Mouse (Mus musculus) heart, embryonic 16.5 days (tissue): ENCODE results near the gene Maml2. TPM values are rescaled to one million over a fixed set of nuclear protein-coding genes. Genes with fewer than 3 reads are reported as not detected.

Experiments used
- ATAC-seq: fragments of 200-750 bp; cut with Nextera tagmentation; replicated peaks from 2 replicates; pipeline ENCODE4 v1.8.0; 2017; ENCODE audit warnings: moderate number of reproducible peaks; ENCODE audit not compliant: insufficient read depth, low FRiP score; ENCODE audit errors: extremely low read depth
- H3K27ac ChIP-seq: fragments of 300-500 bp; sonication (generic); 2 replicates; pipeline ENCODE4 v1.5.1; 2014; ENCODE audit warnings: mild to moderate bottlenecking, low read length, control low read depth, moderate library complexity
- H3K27me3 ChIP-seq: fragments of 300-500 bp; sonication (generic); 2 replicates; pipeline ENCODE4 v1.6.1; 2014; ENCODE audit warnings: low read length, mixed read lengths; ENCODE audit not compliant: control insufficient read depth, insufficient read depth
- H3K36me3 ChIP-seq: fragments of 300-500 bp; sonication (generic); 2 replicates; pipeline ENCODE4 v1.6.1; 2014; ENCODE audit not compliant: control insufficient read depth, insufficient read depth
- H3K4me1 ChIP-seq: fragments of 300-500 bp; sonication (generic); 2 replicates; pipeline ENCODE4 v1.6.1; 2014; ENCODE audit warnings: low read length, mixed read lengths; ENCODE audit not compliant: control insufficient read depth, insufficient read depth
- H3K4me2 ChIP-seq: fragments of 300-500 bp; sonication (generic); 2 replicates; pipeline ENCODE4 v1.6.1; 2014; ENCODE audit warnings: low read depth, mild to moderate bottlenecking, control low read depth, low read length
- H3K4me3 ChIP-seq: fragments of 300-500 bp; sonication (generic); 2 replicates; pipeline ENCODE4 v1.5.1; 2014; ENCODE audit warnings: mild to moderate bottlenecking, control low read depth, low read length
- H3K9ac ChIP-seq: fragments of 300-500 bp; sonication (generic); 2 replicates; pipeline ENCODE4 v1.6.1; 2014; ENCODE audit warnings: low read length, control low read depth
- H3K9me3 ChIP-seq: fragments of 300-500 bp; sonication (generic); replicated peaks from 2 replicates; pipeline ENCODE4 v1.6.1; 2016; ENCODE audit warnings: low read length; ENCODE audit not compliant: control insufficient read depth
- WGBS: fragments of 180-500 bp; shearing (Covaris S2); extraction: QIAGEN DNeasy Blood & Tissue Kit; methylation state at CpG from one replicate; pipeline ENCODE4 v1.1.7; 2014; 5-methylcytosine and 5-hydroxymethylcytosine counted together
- polyA plus RNA-seq: library from polyadenylated mRNA; unstranded; fragments of >200 nt; fragmentation: Nextera tagmentation; extraction: Ambion mirVana; gene quantifications from 2 replicates; pipeline ENCODE4 v1.2.1, GENCODE M21; 2015

The Maml2 gene
- polyA plus RNA-seq, 1 experiment from 2014 or later, result 9.0 TPM

DNA sequence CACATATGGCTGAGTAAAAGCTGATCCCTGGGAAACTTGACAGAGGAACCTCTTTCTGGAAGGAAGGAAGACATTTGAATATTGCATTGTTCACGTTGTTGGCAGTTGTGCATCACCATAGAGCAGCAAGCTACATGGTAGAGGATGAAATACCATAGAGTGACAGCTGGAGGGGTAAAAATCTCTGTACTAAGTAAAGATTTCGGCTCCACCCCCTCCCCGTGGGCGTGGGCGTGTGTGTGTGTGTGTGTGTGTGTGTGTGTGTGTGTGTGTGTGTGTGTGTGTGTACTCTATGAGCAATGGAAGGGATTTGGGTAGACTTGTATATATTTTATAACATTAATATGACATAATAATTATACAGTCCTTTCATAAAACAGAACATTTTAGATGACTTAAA is 324.7 kb downstream of the Maml2 start:
- no peak overlapping the region for H3K27ac ChIP-seq
- 79% methylated on average over 5 of the region's 5 CpGs for WGBS
- no peak overlapping the region for H3K4me3 ChIP-seq
- no peaks in the 10 kb centered on the region for H3K27me3 ChIP-seq
- no peak overlapping the region for H3K4me2 ChIP-seq
- no peaks in the 10 kb centered on the region for H3K9me3 ChIP-seq
- H3K36me3 ChIP-seq, result no peaks in the 10 kb centered on the region
- ATAC-seq, result no peak
- no peaks in the 10 kb centered on the region for H3K4me1 ChIP-seq
- no peak overlapping the region for H3K9ac ChIP-seq

GRCm38 (mm10) chr9:13623892-13624422 is 326.2 kb downstream of the Maml2 start:
- Histone ChIP-seq H3K27me3 (no peaks in the 10 kb centered on the region), H3K9ac (no peak overlapping the region), H3K27ac (no peak overlapping the region), H3K36me3 (no peaks in the 10 kb centered on the region), H3K4me1 (no peaks in the 10 kb centered on the region), H3K9me3 (no peaks in the 10 kb centered on the region), H3K4me2 (no peak overlapping the region), H3K4me3 (no peak overlapping the region)
- no peak for ATAC-seq
- WGBS, result 82% methylated on average over 3 of the region's 3 CpGs

GRCm38 (mm10) chr9:13624780-13625179 is 327.0 kb downstream of the Maml2 start:
- ATAC-seq, result no peak
- Histone ChIP-seq H3K27ac (no peak overlapping the region), H3K9ac (no peak overlapping the region), H3K4me3 (no peak overlapping the region), H3K27me3 (no peaks in the 10 kb centered on the region), H3K36me3 (no peaks in the 10 kb centered on the region), H3K4me1 (no peaks in the 10 kb centered on the region), H3K4me2 (no peak overlapping the region), H3K9me3 (no peaks in the 10 kb centered on the region)
- WGBS, result 80% methylated on average over 1 of the region's 1 CpGs

DNA sequence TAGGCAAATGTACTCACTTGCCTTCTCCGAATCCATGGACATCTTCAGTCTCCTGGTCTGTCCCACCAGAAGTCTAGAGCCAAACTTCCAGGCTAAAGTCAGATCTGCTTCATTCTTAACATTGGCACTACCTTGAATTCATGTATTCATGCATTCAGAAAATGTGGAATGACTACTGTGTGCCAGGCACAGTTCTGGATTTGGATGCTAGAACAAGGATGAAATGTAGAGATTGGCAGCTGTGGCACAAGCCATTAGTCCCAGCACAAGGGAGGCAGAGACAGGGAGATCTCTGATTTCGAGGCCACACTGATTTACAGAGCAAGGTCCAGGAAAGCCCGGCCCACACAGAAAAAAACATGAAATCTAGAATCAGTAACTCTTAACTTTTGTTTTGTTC is 327.5 kb downstream of the Maml2 start:
- ATAC-seq, result no peak
- no peak overlapping the region for H3K9ac ChIP-seq
- H3K27ac ChIP-seq, result no peak overlapping the region
- H3K4me2 ChIP-seq, result no peak overlapping the region
- H3K4me1 ChIP-seq, result no peaks in the 10 kb centered on the region
- H3K9me3 ChIP-seq, result no peaks in the 10 kb centered on the region
- no peaks in the 10 kb centered on the region for H3K36me3 ChIP-seq
- no peaks in the 10 kb centered on the region for H3K27me3 ChIP-seq
- H3K4me3 ChIP-seq, result no peak overlapping the region
- 86% methylated on average over 3 of the region's 3 CpGs for WGBS

GRCm38 (mm10) chr9:13626480-13626879 is 328.7 kb downstream of the Maml2 start:
- no peak overlapping the region for H3K9ac ChIP-seq
- WGBS, result 74% methylated on average over 3 of the region's 3 CpGs
- no peaks in the 10 kb centered on the region for H3K4me1 ChIP-seq

GRCm38 (mm10) chr9:13633371-13633770 is 335.6 kb downstream of the Maml2 start:
- Histone ChIP-seq H3K9me3 (no peaks in the 10 kb centered on the region), H3K27ac (peak overlapping the region; percentile 73), H3K4me2 (no peak overlapping the region), H3K36me3 (no peaks in the 10 kb centered on the region), H3K4me3 (no peak overlapping the region), H3K27me3 (no peaks in the 10 kb centered on the region), H3K4me1 (peaks cover 18% of the 10 kb centered on the region), H3K9ac (no peak overlapping the region)
- peak; percentile 75 for ATAC-seq
- WGBS, result 24% methylated on average over 1 of the region's 1 CpGs

More at GRCm38 (mm10) chr9:13626480-13626879, 328.7 kb downstream of the Maml2 start:
- no peak for ATAC-seq
- Histone ChIP-seq H3K27me3 (no peaks in the 10 kb centered on the region), H3K9me3 (no peaks in the 10 kb centered on the region), H3K4me2 (no peak overlapping the region), H3K36me3 (no peaks in the 10 kb centered on the region), H3K27ac (no peak overlapping the region), H3K4me3 (no peak overlapping the region)

DNA sequence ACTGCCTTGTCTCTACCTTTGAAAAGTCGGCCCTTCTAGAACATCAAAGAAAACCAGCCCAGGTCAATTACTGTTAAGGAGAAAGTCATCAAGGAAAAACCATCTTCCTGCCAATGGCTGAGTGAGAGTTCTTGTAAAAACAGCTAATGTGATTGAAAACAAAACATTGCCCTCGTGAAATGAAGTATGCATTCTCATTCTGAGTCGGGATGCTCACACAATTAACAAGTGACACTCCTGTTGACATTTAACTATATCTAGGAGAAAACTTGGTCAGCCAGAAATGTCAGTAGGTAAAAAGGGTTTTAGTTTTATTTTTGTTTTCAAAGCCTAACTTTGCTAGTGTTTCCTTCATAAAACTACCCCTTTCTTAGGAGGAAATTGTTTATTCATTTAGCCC is 341.9 kb downstream of the Maml2 start:
- 65% methylated on average over 3 of the region's 3 CpGs for WGBS
- no peaks in the 10 kb centered on the region for H3K27me3 ChIP-seq
- H3K4me2 ChIP-seq, result no peak overlapping the region
- no peak overlapping the region for H3K4me3 ChIP-seq
- no peaks in the 10 kb centered on the region for H3K36me3 ChIP-seq
- peaks cover 14% of the 10 kb centered on the region for H3K4me1 ChIP-seq
- H3K9me3 ChIP-seq, result no peaks in the 10 kb centered on the region
- ATAC-seq, result no peak
- H3K9ac ChIP-seq, result no peak overlapping the region
- no peak overlapping the region for H3K27ac ChIP-seq

GRCm38 (mm10) chr9:13645153-13645552 is 347.4 kb downstream of the Maml2 start:
- no peaks in the 10 kb centered on the region for H3K9me3 ChIP-seq
- peak overlapping the region; percentile 34 for H3K4me2 ChIP-seq
- H3K36me3 ChIP-seq, result no peaks in the 10 kb centered on the region
- ATAC-seq, result peak; percentile 77
- no peaks in the 10 kb centered on the region for H3K27me3 ChIP-seq
- H3K4me1 ChIP-seq, result peaks cover 24% of the 10 kb centered on the region
- 31% methylated on average over 5 of the region's 5 CpGs for WGBS
- no peak overlapping the region for H3K9ac ChIP-seq
- H3K27ac ChIP-seq, result peak overlapping the region; percentile 66
- H3K4me3 ChIP-seq, result no peak overlapping the region

- Histone ChIP-seq H3K27ac (no peak overlapping the region), H3K36me3 (no peaks in the 10 kb centered on the region), H3K4me3 (no peak overlapping the region), H3K9me3 (no peaks in the 10 kb centered on the region), H3K4me2 (no peak overlapping the region), H3K27me3 (no peaks in the 10 kb centered on the region), H3K9ac (no peak overlapping the region), H3K4me1 (peaks cover 4% of the 10 kb centered on the region; the same call in 1 of the 2 replicates)
- WGBS, result 74% methylated on average over 2 of the region's 2 CpGs
- ATAC-seq, result no peak
These were observed 353.3 kb downstream of the Maml2 start for GRCm38 (mm10) chr9:13651065-13651464.
